Mouse (Mus musculus) testis, postnatal 10 days (tissue): ENCODE results near the gene Osgep.
"Not testable (repeated sequence)": the region's sequence is repeated elsewhere in the genome, so short reads cannot be mapped to it uniquely, and the experiment has no call there.

Experiments used
- DNase-seq: peaks from one replicate; pipeline ENCODE4 v3.0.0; 2021; ENCODE audit warnings: low spot score

Osgep gene

DNA sequence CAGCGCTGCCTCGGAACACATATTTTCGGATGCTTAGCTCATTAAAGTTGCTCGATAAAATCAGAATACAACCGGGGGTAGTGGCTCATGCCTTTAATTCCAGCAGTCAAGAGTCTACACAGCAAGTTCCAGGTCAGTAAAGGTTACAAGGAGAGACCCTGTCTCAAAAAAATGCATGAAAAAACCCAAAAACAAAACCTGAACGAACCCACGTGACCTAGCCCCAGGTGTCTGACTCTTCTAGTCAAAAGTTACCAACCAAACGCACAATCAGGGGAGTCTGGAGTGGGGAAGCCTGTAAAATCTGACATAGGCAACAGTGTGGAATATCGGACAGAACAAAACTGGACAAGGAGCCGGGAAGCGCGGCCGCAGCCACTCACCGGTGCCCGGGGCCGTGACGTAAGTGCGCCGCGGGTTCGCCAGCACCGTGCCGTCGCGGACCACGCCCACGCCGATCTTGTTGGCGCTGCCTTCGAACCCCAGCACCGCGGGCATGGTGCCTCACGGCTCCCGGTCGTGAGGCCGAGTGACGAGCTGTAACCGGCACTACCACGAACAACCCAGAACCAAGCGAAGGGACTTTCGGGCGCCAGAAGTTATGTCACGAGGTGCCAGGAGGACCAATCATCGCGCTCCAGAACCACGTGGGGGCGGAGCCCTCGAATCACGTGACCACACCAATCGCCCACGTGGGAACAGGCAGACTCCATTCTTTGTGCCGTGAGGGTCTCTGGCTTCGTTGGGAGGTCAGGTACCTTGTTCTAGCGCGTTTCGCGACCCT lies at the start of gene Osgep, which contains the start of gene Apex1:
Gene Osgep, minus strand, starts transcription at position 613 of the 784 bp plus-strand sequence.
Gene Apex1, plus strand, starts transcription at position 688 of the 784 bp plus-strand sequence.
- DNase-seq = peak; percentile 98

- DNase-seq = no peak
Observed at GRCm38 (mm10) chr14:50973700-50974099, 49.0 kb upstream of the Osgep start.

DNA sequence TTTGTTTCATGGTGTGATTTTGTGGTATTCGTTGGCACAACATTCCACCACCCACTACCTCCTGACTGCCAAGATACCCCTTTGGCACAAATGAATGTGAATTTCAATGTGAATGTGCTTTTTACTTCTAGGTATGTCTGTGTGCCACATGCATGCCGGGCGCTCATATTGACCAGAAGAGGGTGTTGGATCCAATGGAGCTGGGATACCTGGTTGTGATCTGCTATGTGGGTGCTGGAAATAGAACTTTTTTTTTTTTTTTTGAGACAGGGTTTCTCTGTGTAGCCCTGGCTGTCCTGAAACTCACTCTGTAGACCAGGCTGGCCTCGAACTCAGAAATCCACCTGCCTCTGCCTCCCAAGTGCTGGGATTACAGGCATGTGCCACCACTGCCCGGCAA lies 48.4 kb upstream of the Osgep start:
- DNase-seq = not testable (repeated sequence)

GRCm38 (mm10) chr14:50970822-50971221 lies 46.1 kb upstream of the Osgep start:
- DNase-seq = no peak

DNA sequence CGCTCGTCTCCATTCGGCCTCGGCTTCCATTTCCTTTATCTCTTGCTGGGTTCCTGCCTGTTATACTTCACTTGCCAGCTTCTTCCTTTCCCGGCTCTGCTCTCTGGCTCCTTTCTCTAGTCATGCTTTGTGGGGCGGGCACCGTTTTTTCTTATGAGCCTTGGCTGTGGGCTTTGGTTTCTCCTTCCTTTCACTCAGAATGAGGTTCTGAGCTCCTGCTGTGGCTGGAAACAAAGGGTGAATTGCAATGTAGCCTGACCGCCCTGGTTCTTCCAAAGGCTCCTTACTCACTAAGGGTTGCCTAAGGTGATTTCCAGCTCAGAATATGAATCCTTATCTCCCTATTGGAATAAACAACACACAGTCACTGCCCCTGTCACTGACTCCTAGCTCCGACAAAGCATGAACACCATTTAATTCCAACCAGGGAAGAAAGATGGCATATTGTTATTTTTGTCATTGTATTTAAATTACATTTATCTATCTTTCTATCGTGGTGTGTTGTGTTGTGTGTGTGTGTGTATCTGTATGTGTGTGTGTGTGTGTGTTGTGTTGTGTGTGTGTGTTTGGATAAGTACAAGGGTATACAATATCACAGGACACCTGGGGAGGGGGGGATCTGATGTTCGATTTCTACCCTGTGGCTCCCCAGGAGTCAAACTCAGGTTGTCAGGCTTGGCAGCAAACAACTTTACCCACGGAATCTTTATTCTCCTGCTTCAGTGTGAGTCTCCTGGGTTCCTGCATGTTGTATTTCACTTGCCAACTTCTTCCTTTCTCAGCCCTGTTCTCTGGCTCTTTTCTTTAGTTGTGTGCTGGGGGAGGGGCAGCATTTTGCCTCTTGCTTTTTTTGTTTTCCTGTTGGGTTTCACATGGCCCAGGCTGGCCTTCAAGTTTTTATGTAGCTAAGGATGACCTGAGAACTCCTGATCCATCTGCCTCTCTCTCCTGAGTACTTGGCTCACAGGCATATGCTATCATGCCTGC lies 45.2 kb upstream of the Osgep start:
- DNase-seq = no peak

GRCm38 (mm10) chr14:50969041-50969440 lies 44.3 kb upstream of the Osgep start:
- DNase-seq = no peak

GRCm38 (mm10) chr14:50968216-50968980 lies 43.7 kb upstream of the Osgep start:
- DNase-seq = no peak

DNA sequence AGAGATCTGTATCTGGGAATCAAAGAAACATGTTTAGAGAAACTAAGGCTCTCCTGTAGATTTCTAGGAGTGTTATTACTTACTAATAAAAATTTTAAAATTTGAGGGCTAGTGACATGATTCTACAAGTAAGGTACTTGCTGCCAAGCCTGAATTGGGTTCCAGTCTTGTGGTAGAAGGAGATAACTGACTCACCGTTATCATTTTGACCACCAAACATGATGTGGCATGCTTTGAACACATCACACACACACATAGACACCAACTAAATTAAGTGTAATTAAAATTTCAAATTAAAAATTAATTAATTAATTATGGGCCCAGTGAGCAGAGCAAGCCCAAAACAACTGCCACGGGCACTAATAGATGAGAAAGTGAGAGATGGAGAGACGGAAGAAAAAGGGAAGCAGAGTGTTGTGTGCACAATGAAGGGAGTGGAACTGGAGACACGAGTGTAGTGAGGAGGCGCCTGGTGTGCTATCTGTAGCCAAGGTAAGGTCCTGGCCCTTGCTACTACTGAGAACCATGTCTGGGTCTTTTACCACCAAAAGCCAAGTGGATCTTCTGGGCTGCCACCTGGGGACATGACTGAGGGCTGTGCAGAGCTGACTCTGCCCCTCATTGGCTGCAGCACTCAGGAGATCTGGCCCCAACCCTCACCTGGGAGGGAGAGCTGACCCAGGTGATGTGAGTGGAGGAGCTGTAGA lies 33.7 kb upstream of the Osgep start:
- DNase-seq = not testable (repeated sequence)

DNA sequence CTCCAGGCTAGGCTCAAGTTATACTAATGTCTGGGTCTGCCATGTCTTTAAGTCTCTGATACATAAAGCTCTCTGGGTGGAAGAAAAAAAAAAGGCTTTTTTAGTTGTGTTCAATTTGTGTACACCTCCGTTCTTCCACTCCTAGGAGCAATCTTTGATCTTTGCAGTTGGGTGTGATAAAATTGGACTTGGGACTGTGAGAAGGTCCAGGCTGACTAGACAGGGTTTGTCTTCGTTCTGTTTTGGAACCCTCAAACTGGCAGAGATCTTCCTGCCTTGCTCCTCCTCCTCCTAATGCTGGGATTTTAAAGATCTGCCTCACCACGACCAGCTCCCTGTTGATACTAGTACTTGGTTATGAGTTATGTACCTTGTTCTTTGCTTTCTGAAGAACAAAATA lies 32.5 kb upstream of the Osgep start:
- DNase-seq = not testable (repeated sequence)

GRCm38 (mm10) chr14:50956724-50957123 lies 32.0 kb upstream of the Osgep start:
- DNase-seq = not testable (repeated sequence)

GRCm38 (mm10) chr14:50955942-50956508 lies 31.3 kb upstream of the Osgep start, which contains the start of gene Pnp2:
Pnp2 (plus strand) TSS chr14:50955992.
- DNase-seq = peak; percentile 62

DNA sequence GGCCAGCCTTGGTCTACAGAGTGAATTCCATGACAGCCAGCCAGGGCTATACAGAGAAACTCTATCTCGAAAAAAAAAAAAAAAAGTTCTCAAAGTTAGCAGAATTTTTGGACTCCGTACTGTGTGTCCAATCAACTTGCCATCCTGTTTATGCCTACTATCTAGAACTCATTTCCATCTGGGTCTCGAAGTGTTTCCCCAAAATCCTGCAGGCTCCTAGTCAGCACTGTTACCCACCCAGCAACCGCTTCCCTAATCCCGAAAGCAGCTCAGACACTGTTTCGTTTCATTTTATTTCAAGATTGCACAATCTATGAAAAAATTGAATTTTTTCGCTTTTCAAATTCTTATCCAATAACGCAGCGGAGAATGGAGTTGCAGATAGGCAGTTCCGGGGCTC lies 30.8 kb upstream of the Osgep start:
- no peak for DNase-seq

GRCm38 (mm10) chr14:50945526-50945925 lies 20.8 kb upstream of the Osgep start:
- DNase-seq = not testable (repeated sequence)

- not testable (repeated sequence) for DNase-seq
Observed at GRCm38 (mm10) chr14:50945081-50945480, 20.4 kb upstream of the Osgep start.

DNA sequence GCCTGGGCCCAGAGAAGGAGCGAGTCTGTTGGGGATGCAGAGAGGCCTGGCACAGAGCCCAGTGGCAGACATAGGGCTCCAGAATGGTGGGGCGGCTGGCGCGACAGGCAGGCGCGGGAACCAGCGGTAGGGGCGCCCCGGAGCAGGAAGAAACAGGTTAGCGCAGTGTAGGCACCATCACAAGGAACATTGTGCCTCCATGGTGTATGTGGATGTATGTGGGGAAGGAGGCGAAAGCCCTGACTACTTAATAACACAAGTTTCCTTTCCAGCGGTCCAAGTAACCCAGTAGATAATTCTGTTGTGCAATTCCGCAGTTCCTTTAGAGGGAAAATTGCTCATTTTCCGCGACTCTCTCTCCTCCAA lies 20.0 kb upstream of the Osgep start:
- DNase-seq = not testable (repeated sequence)

- DNase-seq = peak; percentile 92
Observed at GRCm38 (mm10) chr14:50943932-50944667, 19.4 kb upstream of the Osgep start, which contains the start of gene Gm49342. Gm49342 (plus strand) TSS chr14:50944517.

DNA sequence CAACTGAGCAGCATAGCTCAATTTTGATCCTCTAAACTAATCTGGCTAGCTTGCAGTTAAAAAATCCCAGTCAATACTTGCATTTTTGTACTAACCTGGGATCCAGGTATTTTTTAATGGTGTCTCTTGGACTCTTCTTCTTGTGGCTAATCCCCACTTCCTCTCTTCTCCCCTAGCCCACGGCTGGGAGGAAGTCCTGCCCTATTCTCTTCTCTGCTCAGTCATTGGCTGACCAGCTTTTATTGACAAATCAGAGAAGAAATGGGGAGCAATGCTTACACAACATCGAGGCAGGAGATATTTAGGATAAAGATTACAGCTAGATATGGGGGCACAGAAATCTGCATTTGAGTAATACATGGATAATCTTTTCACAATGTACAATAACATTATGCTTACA lies 14.2 kb upstream of the Osgep start:
- DNase-seq = no peak

- no peak for DNase-seq
Observed at GRCm38 (mm10) chr14:50938119-50938908, 13.6 kb upstream of the Osgep start.

- DNase-seq = no peak
Observed at GRCm38 (mm10) chr14:50936649-50937048, 12.0 kb upstream of the Osgep start.
